Comparison of ENCODE assay signal across 9 mouse cellular contexts in the genomic region with DNA sequence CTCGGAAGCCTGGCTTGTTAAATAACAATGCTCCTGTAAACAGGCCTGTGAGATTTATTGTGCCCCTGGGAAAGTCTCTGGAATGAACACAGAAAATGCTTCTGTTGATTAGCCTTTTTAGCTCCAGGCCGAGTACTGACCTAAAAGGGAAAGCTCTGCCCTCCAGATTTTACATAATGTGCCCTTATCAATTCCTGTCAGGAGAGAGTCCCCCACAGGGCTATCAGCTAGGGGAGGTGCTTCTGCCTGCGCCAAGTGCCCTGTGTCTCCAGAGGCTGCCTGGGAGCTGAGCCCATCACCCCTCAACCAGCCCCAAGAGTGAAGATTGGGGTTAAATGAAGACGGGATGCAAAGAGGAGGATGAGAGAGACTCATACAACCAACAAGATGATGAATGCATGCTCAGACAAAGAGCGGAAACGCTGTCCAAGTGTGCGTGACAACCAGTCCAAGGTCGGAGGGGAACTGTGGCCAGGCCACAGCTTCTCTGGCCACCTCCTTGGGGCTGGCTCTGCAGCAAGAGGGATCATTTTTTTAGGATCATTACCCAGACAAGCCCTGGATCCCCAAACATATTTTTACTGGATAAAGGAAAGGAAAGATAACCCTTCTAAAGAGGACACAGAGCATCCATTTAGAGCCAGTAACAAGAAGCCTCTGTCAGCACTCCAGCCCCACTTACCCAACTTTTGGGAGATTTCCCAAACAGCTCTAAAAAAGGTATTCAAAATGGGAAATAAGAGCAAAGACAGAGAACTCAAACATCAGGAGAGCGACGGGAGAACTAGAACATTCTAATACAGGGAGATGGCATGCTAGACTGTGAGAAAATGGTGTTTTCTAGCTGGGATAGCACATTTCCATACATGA.
DNase-seq lines count a peak whose midpoint lies in the region; ATAC-seq and TF ChIP-seq lines count a peak whose summit lies in the region.
"Had no signal": no experiment of that assay in that cellular context is flagged by ENCODE, and none has a peak within 500 bp of the region (broad histone marks: within the 10 kb centered on the region; RNA-seq: fewer than 3 reads in every experiment).

No protein-coding gene starts in this region.

- no peak for TF ChIP-seq POLR2A in liver, adult 2 months (IDR thresholded peaks at IDR 0.05; ENCODE audit: extremely low read depth, insufficient read depth, low read length)

- peak; percentile 36 for ATAC-seq in frontal cortex, adult (ENCODE audit: low TSS enrichment)
- 0 out of 2 replicates have a peak, but pooled peaks have one; percentile 8 for ATAC-seq in hindbrain, embryonic 11.5 days (ENCODE audit: low FRiP score)
- no peak for ATAC-seq in stomach, postnatal 0 days (ENCODE audit: low FRiP score, low TSS enrichment)

- 45% methylated on average over 10 of the region's 10 CpGs for WGBS in hindbrain, embryonic 11.5 days
- 65% methylated on average over 10 of the region's 10 CpGs for WGBS in liver, adult 2 months
- WGBS in stomach, postnatal 0 days: 48% methylated on average over 10 of the region's 10 CpGs

- H3K4me3 ChIP-seq in hindbrain, embryonic 11.5 days (ENCODE audit: low read depth, low read length): no peak overlapping the region
- no peak overlapping the region for H3K4me3 ChIP-seq in liver, adult 2 months (ENCODE audit: insufficient read depth, low read depth, low read length)
- H3K4me3 ChIP-seq in stomach, postnatal 0 days (ENCODE audit: low read depth, low read length): no peak overlapping the region
- H3K4me3 ChIP-seq: embryonic facial prominence, embryonic 12.5 days had no signal

- H3K36me3 ChIP-seq in hindbrain, embryonic 11.5 days (ENCODE audit: control insufficient read depth, insufficient read depth, low read length): no peaks in the 10 kb centered on the region
- H3K36me3 ChIP-seq in liver, adult 2 months (ENCODE audit: control insufficient read depth, insufficient read depth, low read length): no peaks in the 10 kb centered on the region
- no peaks in the 10 kb centered on the region for H3K36me3 ChIP-seq in stomach, postnatal 0 days (ENCODE audit: control insufficient read depth, insufficient read depth, low read length)
- H3K36me3 ChIP-seq: embryonic facial prominence, embryonic 12.5 days had no signal

- H3K9me3 ChIP-seq in hindbrain, embryonic 11.5 days (ENCODE audit: control insufficient read depth, low read length): no peaks in the 10 kb centered on the region
- no peaks in the 10 kb centered on the region for H3K9me3 ChIP-seq in stomach, postnatal 0 days (ENCODE audit: control insufficient read depth, low read length)
- H3K9me3 ChIP-seq: embryonic facial prominence, embryonic 12.5 days had no signal

- peaks cover 7% of the 10 kb centered on the region; the same call in 1 of the 2 replicates for H3K4me1 ChIP-seq in hindbrain, embryonic 11.5 days (replicated peaks; ENCODE audit: control insufficient read depth, insufficient read depth, low read length)
- no peaks in the 10 kb centered on the region for H3K4me1 ChIP-seq in liver, adult 2 months (ENCODE audit: control insufficient read depth, insufficient read depth, low read length)
- peaks cover 2% of the 10 kb centered on the region; the same call in 1 of the 2 replicates for H3K4me1 ChIP-seq in stomach, postnatal 0 days (replicated peaks; ENCODE audit: control insufficient read depth, insufficient read depth)

- peak overlapping the region; percentile 55; the same call in 1 of the 2 replicates for H3K27ac ChIP-seq in hindbrain, embryonic 11.5 days (ENCODE audit: low read depth, low read length)
- H3K27ac ChIP-seq in liver, adult 2 months (replicated peaks; ENCODE audit: insufficient read depth, low read depth, low read length): peak overlapping the region; percentile 43
- H3K27ac ChIP-seq in stomach, postnatal 0 days (replicated peaks): 0 out of 2 replicates have a peak overlapping the region, but pooled peaks have one; percentile 40
- H3K27ac ChIP-seq: embryonic facial prominence, embryonic 12.5 days had no signal

- no peak overlapping the region for H3K4me2 ChIP-seq in hindbrain, embryonic 11.5 days (replicated peaks; ENCODE audit: low read depth, low read length)
- no peak overlapping the region for H3K4me2 ChIP-seq in stomach, postnatal 0 days (replicated peaks; ENCODE audit: low read depth)
- H3K4me2 ChIP-seq: embryonic facial prominence, embryonic 12.5 days had no signal

- no peak for TF ChIP-seq EP300 in stomach, postnatal 0 days (optimal IDR thresholded peaks at IDR 0.05)

- H3K9ac ChIP-seq in hindbrain, embryonic 11.5 days (ENCODE audit: low read depth, low read length): no peak overlapping the region
- H3K9ac ChIP-seq in liver, adult 2 months (ENCODE audit: low read depth, low read length): no peak overlapping the region
- H3K9ac ChIP-seq in stomach, postnatal 0 days (ENCODE audit: low read length): no peak overlapping the region
- H3K9ac ChIP-seq: embryonic facial prominence, embryonic 12.5 days had no signal

- no peaks in the 10 kb centered on the region for H3K79me2 ChIP-seq in liver, adult 2 months (ENCODE audit: control insufficient read depth, insufficient read depth, low read length)

- DNase-seq in frontal cortex, postnatal 10 days (ENCODE audit: low spot score in 2 of 2): no peak
- DNase-seq in embryo, embryonic 10.5 days (ENCODE audit: low spot score): peak; percentile 65
- DNase-seq in hindbrain, embryonic 11.5 days (ENCODE audit: low spot score): no peak
- peak; percentile 4 for DNase-seq in liver, adult 2 months (ENCODE audit: extremely low read depth, low read depth, low spot score)
- no peak for DNase-seq in stomach, postnatal 0 days (ENCODE audit: low spot score)
- DNase-seq in spleen, postnatal 36 days (ENCODE audit: low spot score in 2 of 2): no peak
- DNase-seq in right cerebral cortex, postnatal 14 days: no peak

- TF ChIP-seq CTCF in liver, adult 2 months (IDR thresholded peaks at IDR 0.05; ENCODE audit: low read depth, low read length): no peak
- TF ChIP-seq CTCF in stomach, postnatal 0 days (IDR thresholded peaks at IDR 0.05; ENCODE audit: low read depth): no peak

- H3K27me3 ChIP-seq in hindbrain, embryonic 11.5 days (ENCODE audit: control insufficient read depth, insufficient read depth, low read length): no peaks in the 10 kb centered on the region
- no peaks in the 10 kb centered on the region for H3K27me3 ChIP-seq in liver, adult 2 months (ENCODE audit: control insufficient read depth, insufficient read depth, low read length)
- no peaks in the 10 kb centered on the region for H3K27me3 ChIP-seq in stomach, postnatal 0 days (ENCODE audit: control insufficient read depth, insufficient read depth, low read length)
- H3K27me3 ChIP-seq: embryonic facial prominence, embryonic 12.5 days had no signal

Comparison
In these comparisons a context has a peak if more than half of its experiments do, and no peak if none do; other contexts are left out.
1. DNase-seq: peak in embryo, embryonic 10.5 days (single experiment) and liver, adult 2 months (single experiment); none in frontal cortex, postnatal 10 days (0 of 2), hindbrain, embryonic 11.5 days (single experiment), stomach, postnatal 0 days (single experiment), spleen, postnatal 36 days (0 of 2) and right cerebral cortex, postnatal 14 days (single experiment).
2. Peak in every context shown above with its lines, with median percentiles within 50 percentile points of each other: H3K27ac ChIP-seq.